Mouse (Mus musculus) adrenal gland, postnatal 10 days (tissue): Measurements from ENCODE around the gene Cotl1. TPM values are rescaled to one million over a fixed set of nuclear protein-coding genes. Genes with fewer than 3 reads are reported as not detected.

ENCODE experiments used
- DNase-seq: peaks from one replicate; pipeline ENCODE4 v3.0.0; 2021; ENCODE audit warnings: mixed read lengths
- total RNA-seq, 2 experiments: library from RNA; stranded (reverse); gene quantifications; 2 replicates each; pipeline ENCODE4 v1.2.3; 2021

Gene Cotl1
- total RNA-seq, 2 experiments from 2014 or later: 68.0 to 77.5 TPM

DNA sequence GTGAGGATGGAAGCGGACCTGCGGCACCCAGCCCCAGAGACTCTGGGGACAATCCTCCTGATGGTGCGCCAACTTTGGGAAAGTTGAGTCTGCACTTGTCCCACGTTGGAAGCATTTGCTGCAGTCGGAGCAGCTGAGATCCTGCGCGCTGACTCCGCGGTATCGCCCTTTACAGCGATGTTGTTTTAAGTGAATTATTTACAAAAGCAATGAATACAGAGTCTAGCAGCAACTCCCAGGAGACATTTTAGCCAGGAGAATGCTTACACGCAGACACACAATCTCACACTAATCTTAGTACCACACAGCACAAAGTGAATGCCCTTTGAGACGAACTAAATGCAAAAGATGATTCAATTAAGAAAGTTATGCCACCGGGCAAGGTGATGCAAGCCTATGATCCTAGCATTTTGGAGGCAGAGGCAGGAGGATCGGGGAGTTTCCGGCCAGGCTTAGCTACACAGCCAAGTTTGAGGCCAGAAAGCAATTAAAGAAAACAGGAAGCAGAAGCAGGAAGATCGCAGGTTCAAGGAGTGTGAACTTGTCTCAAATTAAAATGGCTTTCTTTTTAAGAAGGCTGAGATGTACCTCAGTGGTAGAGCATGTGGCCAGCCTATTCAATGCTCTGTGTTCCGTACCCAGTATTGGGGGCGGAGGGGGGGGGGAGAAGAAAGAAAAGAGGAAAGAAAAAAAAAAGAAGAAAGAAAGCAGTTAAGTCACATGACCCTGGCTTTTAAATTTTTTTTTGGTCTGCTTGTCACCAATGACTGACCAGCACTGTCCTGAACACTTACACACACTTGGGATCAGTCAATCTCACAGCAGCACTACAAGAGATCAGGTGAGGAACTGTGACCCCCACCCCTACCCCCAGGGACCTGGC, 2.0 kb downstream of the Cotl1 start:
- DNase-seq: no peak

DNA sequence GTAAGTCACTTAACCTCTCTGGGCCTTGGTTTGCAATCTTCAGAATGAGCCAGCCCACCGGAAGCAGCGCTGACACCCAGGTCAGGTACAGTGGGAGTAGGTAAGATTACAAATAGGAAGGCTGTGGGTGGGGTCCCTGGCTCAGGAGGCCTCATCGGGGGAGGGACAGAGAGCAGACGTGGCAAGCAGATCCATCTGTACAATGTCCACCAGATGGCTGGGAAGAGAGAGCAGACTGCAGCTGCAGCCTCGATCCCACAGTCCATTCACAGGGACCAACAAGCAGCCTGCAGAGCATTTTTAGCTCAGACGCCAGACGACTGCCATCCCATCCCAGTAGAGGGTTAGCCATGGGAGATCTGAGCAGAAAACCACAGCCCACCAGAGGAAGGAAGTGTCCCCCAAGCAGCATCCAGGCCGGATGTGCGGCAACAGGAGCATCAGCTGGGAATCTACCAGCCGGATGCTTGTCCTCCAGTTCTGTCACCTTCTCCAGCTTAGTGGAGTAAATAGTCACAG, 2.7 kb downstream of the Cotl1 start:
- peak; percentile 35 for DNase-seq

DNA sequence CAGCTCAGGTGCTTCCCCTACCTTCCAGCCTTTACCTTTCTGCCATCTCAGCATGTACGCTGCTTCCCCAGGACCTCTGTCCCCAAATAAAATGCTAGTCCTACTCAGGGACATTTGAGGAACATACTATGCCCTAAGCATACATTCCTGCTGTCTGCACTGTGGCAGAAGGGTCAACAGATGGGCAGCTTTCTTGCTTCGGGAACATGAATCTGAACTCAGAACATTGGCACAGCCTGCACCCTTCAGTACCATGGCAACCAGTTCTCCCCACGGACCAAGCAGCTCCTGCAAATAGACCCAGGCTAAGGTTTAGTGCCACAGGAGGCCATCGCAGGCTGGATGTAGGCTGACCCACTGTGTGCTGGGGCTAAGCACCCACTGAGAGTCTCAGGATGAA, 3.5 kb downstream of the Cotl1 start:
- DNase-seq: no peak

DNA sequence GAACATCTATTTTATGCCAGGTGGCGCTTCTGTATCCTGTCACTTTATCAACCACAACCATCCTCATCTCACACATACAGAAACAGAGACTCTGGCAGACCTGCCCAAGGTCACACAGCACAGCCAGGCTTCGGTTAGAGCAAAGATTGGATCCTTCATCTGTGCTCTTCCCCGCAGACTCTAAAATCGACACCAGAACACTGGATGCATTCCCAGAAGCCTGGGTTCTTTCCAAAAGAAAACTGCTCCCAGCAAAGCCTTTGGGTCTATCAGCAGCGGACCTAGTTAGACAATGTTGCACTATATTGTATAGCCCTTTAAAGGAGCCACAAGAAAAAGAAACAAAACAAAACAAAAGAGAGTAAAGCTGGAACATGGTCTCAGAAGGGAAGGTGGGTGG, 5.1 kb downstream of the Cotl1 start:
- DNase-seq: no peak

DNA sequence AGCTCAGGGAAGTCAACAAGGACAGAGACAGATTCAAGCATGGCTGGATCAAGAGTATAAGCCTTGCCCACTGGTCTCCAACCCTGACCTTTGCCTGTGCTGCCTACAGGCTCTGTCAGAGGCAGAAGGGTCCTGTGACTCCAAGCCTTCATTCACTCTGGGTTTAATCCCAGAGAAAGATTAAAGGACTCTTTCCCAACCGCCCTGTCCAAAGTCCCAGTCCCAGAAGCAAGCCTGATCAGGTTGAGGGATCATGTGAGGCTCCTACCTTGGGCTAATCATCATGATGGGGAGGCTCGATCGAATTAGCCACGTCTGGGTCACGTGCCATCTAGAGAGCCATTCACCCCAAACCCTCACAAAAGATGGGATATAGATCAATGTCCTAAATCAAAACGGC, 5.7 kb downstream of the Cotl1 start:
- DNase-seq: no peak

DNA sequence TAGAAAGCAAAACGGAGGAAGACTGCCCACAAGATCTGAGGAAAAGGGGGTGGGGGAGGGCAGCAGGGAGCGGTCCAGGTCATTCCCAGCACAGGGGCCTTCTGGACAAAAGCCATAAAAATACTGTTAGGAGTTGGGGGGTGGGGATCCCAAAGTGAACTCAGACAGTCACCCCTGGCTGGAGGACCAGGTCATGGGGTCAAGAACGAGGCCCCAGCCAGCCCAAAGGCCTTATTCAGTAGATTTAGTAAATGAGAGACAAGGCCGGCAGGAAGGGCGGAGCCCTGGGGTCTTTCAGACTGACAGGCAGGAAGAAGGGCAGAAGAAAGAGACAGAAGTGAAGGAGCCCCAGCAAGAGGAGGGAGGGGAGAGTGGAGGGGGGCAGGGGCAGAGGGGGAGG, 7.4 kb downstream of the Cotl1 start:
- no peak for DNase-seq

DNA sequence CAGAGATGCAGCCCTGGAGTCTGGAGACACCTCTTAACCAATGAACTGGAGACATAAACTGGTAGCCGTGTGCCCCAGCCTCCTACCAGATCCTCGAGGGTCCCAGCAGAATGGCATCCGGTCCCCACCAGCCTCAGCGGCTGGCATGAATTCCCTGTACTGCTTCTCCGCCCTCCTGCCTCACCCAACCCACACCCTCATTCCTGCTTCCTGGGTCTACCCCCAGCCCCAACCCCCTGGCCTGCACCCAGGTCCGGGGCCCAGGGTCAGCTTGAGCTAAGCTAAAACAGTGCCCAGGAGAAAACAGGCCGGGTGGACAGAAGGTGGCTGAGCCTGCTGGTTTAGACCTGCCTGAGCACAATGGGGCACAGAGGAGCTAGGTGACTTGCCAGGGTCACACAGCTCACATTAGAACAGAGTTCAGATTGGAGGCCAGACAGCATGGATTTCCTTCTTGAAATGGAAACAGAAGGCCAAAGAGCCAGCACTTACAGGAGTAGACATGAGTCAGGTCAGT, 8.2 kb downstream of the Cotl1 start:
- no peak for DNase-seq

DNA sequence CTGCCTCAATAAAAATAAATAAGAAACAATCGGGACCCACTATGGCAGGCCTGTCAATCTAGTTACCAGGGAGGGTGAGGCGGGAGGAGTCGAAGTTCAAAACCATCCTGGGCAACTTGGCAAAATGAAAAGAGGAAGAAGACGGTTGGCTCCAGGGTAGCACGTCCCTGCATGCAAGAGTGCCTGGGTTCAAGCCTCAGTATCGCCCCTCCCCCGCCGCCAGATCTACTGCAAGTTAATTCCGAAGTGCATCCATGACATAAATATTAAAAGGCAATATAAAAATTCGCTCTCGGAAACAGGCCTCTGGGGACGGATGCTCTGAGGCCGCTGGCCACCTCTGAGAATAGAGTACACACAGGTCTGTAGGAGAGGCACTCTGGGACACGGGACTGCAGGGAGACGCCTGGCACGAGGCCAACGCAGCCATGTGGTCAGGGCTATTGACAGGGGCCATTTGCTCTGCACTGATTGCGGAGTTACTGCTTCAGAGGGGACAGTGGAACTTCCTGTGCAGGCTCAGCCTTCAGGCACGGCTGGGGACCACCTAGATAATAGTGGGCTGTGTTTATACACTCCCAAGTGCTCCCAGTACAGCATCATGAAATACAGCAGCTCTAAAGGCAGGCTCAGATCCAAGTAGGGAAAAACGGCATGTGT, 8.9 kb downstream of the Cotl1 start:
- DNase-seq: peak; percentile 84

DNA sequence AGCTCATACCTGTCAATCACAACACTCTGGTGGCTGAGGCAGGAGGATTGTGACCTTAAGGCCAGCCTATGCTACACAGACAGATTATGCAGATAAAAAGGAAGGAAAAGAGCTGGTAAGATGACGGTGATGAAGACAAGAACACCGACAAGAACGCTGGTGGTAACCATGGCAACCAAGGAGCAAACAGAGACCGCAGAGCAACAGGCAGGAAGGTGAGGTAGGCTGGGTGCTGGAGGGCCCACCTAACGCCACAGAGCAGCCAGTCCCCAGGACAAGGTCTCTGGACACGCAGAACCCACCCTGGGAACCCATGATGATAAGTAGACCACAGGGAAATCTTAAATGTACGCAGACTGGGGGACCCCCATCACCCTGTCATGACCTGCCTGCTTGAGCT, 9.8 kb downstream of the Cotl1 start:
- no peak for DNase-seq

DNA sequence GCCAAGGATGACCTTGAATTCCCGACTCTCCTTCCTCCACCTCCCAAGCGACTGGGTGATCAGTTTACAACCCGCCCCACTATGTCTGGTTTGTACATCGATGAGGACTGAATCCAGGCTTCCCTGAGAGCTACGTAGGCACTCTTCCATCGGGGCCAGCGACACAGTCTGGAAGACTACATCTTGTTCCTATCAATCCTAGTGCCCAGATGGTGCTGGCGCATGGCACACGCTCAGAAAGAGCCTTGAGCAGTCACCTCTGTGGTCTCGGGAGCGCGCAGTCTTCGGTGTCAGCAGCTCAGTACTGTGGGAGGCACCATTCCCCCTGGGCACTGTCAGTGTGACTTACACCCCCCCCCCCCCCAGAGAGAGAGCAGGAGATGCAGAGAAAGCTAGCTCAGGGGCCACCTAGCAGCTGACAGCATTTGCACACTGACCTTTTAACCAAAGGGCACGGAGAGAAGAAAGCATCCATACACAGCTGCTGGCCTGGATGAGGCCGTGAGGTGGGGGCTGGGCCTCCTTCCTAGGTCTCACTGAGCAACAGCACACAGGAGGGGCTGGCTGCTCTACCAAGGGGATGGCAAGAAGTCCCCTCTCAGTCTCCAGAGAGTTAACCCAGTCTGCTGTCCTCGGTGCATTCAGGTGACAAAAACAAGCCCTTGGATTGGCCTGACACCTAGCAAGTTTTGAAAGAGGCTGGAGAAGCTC, 10.3 kb downstream of the Cotl1 start:
- no peak for DNase-seq

DNA sequence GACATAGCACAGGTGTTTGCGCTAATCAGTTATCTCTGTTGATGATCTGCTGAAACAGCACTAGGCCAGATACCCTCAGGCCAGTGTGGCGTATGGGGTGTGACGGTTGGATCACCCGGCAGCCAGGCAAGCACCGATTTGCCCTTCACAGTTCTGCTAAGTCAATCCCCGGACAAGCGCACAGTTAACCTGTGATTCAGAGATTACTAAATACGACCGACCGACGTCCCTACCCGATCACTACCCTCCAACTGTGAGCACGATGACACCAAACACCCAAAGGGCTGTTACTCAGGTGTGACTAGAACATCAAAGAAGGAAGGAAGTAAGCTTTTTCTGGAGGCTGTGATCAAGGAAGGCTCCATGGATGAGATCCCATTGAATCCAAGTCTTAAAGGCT, 10.9 kb downstream of the Cotl1 start:
- DNase-seq: no peak

DNA sequence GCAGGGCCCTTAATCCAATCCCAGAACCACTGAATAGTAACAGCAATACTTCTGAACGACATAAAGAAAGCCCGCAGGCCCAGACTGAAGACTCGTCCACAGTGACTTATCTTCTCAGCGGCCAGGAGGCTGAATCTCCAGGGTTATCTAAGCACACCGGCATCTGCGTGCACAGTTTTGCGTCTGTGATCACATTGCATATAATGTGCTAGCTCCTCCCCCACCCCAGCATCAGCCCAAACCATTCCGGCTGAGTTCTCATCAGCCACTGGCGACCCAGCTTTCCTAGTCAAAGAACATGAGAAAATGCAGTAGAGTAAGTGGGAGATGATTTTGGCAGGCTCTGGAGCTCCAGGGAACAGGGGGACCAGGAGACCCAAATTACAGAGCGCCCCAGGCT, 11.3 kb downstream of the Cotl1 start:
- DNase-seq: no peak

DNA sequence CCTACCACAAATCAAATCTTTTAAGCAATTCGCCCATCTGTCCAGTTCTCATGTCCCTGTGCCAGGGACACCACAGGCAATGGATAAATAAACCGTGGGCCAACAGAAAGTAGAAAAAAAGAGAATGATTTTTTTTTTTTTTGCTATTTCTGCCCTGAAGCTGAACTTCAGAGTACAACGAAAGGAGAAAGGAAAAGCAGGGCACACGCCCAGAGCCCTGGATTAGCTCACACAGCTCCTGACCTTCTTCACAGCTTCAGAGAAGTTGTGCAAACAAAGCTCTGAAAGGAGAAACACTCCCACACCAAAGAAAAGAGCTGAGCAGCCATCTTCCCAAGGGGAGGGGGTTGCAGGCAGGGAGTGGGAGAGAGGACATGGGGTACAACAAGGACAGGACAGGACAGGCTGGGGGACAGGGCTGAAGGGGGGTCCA, 12.6 kb downstream of the Cotl1 start:
- no peak for DNase-seq

DNA sequence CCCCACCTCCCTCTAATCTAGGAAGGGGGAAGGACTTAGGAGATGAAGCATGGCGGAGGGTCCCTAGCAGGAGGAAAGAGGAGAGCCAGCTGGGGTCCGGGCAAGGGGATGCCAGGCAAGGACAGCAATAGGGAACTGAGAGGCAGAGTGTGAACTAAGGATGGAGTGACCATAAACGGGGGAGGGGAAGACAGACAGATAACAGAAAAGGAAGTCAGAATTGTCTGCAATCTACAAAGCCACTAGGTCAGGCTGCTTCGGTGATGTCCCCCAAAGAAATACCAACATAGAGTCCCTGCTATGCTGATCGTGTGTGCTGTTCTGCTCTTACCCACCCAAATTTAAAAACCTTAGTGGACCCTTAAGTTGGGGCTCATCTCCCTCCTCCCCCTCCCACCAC, 13.4 kb downstream of the Cotl1 start:
- DNase-seq: no peak

DNA sequence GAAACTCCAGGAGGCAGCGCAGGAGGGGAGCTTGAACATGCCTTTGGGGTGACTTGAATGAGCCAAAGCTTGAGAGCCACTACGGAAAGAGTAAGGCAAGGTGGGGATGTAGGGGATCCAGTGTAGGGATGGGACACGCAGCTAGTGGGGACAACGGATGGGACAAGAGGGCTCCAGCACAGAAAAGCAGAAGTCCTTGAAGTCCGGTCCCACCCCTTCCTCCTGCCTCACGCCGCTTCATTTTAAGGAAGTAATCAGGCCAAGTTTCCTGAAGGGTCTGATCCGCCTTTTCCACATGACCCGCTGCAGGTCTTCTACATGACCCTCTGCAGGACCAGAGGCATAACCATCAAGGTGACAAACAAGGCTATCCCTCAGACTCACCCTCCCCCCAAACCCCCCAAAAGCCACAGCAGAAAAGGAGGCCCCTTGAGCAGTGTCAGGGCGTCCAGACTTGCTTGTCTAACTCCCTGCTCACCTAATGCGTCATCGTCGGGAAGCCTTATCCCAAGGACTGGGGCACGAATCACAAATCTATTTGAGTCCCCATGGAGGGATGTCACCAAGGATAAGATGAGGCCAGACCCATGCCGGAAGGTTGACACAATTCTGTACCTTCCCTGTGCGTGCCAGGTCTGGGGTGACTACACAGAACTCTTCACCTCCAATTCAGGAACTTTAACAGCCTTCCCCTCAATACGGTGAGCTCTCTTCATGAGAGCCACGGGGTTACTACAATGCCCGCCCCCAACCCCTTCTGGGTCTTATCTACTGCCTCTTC, 14.2 kb downstream of the Cotl1 start:
- no peak for DNase-seq

DNA sequence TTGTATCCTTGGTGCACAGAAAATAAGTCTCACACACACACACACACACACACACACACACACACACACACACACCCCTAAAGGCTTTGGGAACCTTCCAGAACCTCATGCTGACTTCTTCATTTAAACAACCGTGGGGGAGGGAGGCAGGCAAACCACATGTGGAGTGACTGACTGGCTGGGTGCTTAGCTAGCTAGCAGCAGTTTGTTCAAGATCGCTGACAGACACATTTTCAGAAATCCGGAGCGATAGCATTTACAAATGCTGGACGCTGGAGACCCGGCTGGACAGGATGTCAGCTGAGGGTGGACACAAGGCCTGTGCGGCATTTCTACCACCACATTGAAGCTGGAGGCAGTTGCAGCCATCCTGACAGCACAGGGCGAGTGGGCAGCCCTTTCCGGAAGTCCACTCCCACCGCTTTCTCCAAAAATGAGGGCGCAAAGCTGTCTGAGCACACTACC, 15.5 kb downstream of the Cotl1 start:
- no peak for DNase-seq

DNA sequence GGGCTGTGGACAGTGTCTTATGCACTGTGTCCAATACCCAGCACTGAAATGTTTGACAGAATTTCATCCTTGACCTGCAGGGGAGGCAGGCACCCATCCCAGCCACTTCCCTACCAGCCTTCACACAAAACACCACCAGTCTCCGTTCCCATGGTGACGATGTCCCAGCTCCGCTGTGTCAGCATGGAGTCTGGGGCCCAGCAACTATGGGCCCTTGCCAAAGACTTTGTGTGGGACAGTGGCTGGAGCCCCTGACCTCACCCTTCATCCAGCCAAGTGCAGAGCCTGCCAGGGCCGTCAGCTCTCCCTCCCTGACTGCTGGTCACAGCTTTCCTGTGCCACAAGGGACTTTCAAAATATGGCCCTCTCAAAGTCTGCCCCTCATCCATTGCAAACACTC, 16.2 kb downstream of the Cotl1 start:
- no peak for DNase-seq

DNA sequence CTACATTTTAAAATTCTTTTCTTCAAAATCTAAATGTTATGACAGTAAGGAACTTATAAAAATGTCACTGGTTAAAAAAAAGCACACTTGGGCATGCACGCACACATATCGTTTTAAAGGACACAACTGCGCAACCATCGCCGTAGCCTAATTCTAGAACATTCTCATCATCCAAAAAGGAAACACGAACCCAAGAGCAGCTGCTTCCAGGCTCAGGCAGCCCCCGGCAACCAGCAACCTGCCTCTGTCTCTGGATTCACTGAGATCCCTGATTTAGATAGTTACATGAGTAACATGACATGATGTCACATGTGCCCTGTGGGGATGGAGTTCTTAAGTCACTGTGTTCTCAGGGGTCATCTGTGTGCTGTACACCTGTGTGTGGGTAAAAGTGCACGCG, 17.1 kb downstream of the Cotl1 start:
- no peak for DNase-seq

DNA sequence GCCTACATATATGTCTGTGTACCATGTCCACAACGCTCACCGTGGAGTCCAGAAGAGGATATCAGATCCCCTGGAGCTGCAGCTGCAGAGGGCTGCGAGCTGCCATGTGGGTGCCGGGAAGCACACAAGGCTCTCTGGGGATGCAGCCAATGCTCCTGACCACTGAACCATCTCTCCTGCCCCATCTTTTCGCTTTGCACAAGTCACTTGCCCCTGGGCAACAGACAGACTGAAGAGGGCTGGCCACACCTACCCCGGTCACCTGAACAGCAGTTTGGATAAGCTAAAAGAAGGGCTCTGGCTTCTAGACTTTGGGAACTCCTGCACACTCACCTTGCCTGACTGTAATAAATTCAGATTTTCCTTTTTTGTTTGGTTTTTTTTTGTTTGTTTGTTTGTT, 18.7 kb downstream of the Cotl1 start:
- DNase-seq: no peak

DNA sequence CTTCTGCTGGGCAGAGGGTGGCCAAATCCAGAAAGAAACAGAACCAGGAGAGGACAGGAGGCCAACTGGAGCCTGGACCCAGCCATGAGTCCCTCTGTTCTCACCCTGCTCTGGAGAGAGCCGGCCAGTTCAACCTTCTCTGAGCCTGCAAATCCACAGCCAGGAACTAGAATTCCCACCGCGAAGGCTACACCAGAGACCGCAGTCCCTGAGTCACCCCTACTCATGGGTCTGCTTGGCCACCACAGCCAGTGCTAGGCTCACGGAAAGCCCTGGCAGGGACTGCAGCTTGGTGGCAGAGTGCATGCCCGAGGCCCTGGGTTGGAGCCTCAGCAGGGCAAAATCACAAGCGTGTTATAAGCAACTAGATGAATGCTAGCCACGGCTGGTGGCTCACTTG, 20.4 kb downstream of the Cotl1 start:
- DNase-seq: no peak

DNA sequence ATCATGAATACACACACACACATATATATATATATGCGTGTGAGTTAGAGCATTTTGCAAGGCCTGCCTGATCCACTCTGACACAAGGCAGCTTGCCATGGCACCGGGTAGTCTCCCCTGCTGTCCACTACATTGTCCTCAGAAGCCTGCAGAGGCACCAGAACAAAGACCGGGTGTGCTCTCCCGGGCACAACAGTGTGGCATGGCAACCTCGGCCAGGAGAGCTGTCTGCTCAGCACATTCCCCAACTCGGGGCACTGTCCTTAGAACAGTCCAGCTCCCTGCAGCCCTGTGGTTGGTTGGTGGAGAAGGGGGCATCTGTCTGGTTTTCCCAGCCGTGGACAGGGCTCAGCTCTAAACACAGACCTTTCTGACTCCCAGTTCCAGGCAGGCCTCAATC, 21.0 kb downstream of the Cotl1 start:
- DNase-seq: no peak

DNA sequence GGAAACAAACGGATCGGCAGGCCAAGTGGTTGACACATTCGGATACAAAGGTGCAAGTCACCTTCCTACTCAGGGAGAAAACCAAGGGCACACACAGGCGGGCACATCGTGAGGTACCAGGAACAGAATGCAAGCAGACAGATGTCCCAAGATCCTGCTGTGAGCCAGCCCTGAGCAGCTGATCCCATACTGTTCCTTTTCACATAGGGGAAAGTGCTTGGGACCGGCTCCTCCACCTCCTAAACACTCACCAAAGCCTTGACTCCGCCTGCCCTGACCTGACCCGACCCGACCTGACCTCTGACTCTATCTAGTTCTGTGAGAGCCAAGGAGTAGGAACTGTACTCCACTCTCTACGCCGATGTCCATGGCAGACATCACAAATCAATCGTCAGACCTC, 22.9 kb downstream of the Cotl1 start:
- no peak for DNase-seq
